Mouse (Mus musculus) C2C12 (cell line): Measurements from ENCODE around the gene Hoxb7. TPM values are rescaled to one million over a fixed set of nuclear protein-coding genes. Genes with fewer than 3 reads are reported as not detected.

Experiments used
- H3K27me3 ChIP-seq: one replicate; pipeline ENCODE4 v1.6.1; 2011; ENCODE audit not compliant: control insufficient read depth, insufficient read depth, insufficient read length
- H3K36me3 ChIP-seq: one replicate; pipeline ENCODE4 v1.6.1; 2011; ENCODE audit not compliant: control insufficient read depth, insufficient read depth
- H3K4me3 ChIP-seq: one replicate; pipeline ENCODE4 v1.5.1; 2011; ENCODE audit warnings: mild to moderate bottlenecking, control low read depth; ENCODE audit not compliant: poor library complexity, insufficient read depth, severe bottlenecking
- H3K79me2 ChIP-seq: one replicate; pipeline ENCODE4 v1.6.1; 2011; ENCODE audit not compliant: control insufficient read depth, insufficient read depth
- H3K79me3 ChIP-seq: one replicate; pipeline ENCODE4 v1.6.1; 2011; ENCODE audit warnings: low read depth, control low read depth
- H3ac ChIP-seq: one replicate; pipeline ENCODE3; 2011; ENCODE audit warnings: low read depth; ENCODE audit not compliant: control insufficient read depth, insufficient read length
- CEBPB ChIP-seq: IDR thresholded peaks from one replicate; pipeline ENCODE4 v1.6.1; 2011; ENCODE audit warnings: low read depth, mild to moderate bottlenecking, control low read depth, moderate library complexity
- CTCF ChIP-seq: IDR thresholded peaks from one replicate; pipeline ENCODE4 v1.5.1; 2011; ENCODE audit not compliant: control insufficient read depth, insufficient read depth, insufficient read length
- FOSL1 ChIP-seq: IDR thresholded peaks from one replicate; pipeline ENCODE4 v1.8.0; 2011; ENCODE audit warnings: mild to moderate bottlenecking, low read length; ENCODE audit not compliant: poor library complexity, insufficient read depth, severe bottlenecking
- MAX ChIP-seq: IDR thresholded peaks from one replicate; pipeline ENCODE4 v1.6.1; 2011; ENCODE audit warnings: mild to moderate bottlenecking, control low read depth
- MYOD1 ChIP-seq: IDR thresholded peaks from one replicate; pipeline ENCODE4 v1.6.1; 2011; ENCODE audit warnings: low read depth; ENCODE audit not compliant: control insufficient read depth, insufficient read length
- MYOG ChIP-seq: IDR thresholded peaks from one replicate; pipeline ENCODE4 v1.6.1; 2011; ENCODE audit not compliant: control insufficient read depth, insufficient read length; ENCODE audit errors: extremely low read depth
- USF1 ChIP-seq: IDR thresholded peaks from one replicate; pipeline ENCODE4 v1.6.1; 2011; ENCODE audit warnings: low read depth, mild to moderate bottlenecking, control low read depth, moderate library complexity
- polyA plus RNA-seq: library from polyadenylated mRNA; unstranded; fragments of >200 nt; fragmentation: generic; extraction: Trizol; gene quantifications from one replicate; pipeline ENCODE4 v1.2.1, GENCODE M21; 2012; ENCODE audit warnings: missing spikeins

Hoxb7 gene
- polyA plus RNA-seq, 1 experiment: 0.04 TPM

- Histone ChIP-seq H3K79me3 (no peaks in the 10 kb centered on the region), H3ac (no peak overlapping the region), H3K79me2 (no peaks in the 10 kb centered on the region), H3K27me3 (peaks cover 79% of the 10 kb centered on the region), H3K36me3 (no peaks in the 10 kb centered on the region), H3K4me3 (no peak overlapping the region)
- TF ChIP-seq CTCF (no peak), MAX (no peak), MYOD1 (no peak), FOSL1 (no peak)
Measured at GRCm38 (mm10) chr11:96314671-96315343, 28.4 kb downstream of the Hoxb7 start.

- Histone ChIP-seq H3K36me3 (no peaks in the 10 kb centered on the region), H3ac (no peak overlapping the region), H3K79me2 (no peaks in the 10 kb centered on the region), H3K79me3 (no peaks in the 10 kb centered on the region), H3K27me3 (peaks cover 79% of the 10 kb centered on the region), H3K4me3 (no peak overlapping the region)
- no peak for TF ChIP-seq CEBPB
- TF ChIP-seq MYOG: no peak
- no peak for TF ChIP-seq MYOD1
- TF ChIP-seq USF1: no peak
- no peak for TF ChIP-seq FOSL1
- TF ChIP-seq MAX: no peak
Measured at GRCm38 (mm10) chr11:96315344-96315681, 28.9 kb downstream of the Hoxb7 start.

DNA sequence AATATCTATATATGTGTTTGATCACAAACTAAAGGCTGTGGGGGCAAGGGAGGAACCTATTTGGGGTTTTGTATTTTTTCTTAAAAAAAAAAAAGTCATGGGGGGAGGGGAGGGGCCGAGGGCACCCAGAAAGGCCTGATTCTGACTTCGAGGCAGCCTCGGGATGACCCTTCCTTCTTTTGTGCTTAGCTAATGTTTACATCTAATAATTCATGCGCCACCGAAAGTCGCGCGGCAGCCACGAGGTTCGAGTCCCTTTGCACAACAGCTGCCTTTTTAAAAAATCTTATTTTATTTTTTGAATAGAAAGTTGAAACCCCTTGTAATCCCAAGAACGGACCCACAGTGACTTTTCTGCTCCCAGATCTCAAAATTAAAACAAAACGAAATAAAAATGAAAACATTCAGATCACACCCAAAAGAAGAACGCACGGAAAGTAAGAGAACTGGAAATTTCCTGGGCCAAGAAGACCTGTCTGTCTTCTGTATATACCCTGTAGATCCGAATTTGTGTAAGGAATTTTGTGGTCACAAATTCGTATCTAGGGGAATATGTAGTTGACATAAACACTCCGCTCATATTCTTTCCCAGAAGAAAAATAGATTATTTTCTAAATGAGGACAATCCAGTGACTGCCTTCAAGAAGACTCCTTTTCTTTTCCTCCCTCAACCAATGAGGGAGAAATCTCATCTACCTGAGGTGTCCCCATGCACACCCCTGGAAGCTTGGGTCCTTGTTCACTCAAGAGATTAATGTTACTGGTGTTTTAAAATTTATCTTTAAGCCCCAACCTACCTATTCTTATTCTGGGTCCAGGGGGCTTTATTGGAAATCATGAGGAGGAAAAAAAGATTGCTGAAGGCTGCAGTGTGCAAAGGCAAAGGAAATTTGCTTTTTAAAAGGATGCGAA lies 30.5 kb downstream of the Hoxb7 start:
- Histone ChIP-seq H3K79me3 (no peaks in the 10 kb centered on the region), H3K36me3 (no peaks in the 10 kb centered on the region), H3K79me2 (no peaks in the 10 kb centered on the region), H3K27me3 (peaks cover 81% of the 10 kb centered on the region), H3ac (no peak overlapping the region), H3K4me3 (no peak overlapping the region)
- TF ChIP-seq CTCF (no peak), MAX (no peak), CEBPB (no peak), MYOD1 (no peak), USF1 (no peak), MYOG (no peak), FOSL1 (no peak)

DNA sequence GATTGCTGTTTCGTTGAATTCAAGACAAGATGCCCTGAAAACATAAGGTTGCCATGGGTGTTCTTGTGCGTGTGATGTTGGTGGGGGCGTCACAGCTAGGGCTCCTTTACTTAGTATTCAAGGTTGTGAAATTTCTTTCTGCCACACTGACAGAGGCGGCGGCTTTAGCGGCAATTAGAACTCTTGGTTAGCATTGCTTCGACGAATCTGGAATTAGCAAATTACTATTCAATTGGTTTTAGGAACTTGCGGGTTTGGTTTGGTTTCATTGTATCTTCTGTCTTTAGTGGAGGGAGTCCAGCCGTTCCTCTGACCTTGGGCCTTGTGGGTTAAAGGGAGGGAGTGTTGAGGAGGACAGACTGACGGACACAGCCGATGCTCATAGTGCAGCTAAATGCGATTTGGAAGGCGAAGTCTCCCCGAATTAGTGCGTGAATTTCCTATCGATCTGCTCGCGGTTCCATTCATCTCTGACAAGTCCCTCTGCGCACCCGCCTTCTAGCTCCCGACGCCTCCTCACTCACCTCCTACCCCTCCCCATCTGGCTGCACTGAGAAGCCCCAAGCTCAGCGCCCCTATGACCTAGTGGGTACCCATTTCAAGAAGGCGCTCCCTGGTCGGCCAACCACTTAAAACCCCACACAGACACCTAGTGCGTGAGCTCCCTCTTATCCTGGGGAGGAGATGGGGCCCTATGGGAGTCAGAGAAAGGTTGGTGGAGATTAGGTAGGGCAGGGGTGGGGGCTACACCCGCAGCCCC lies 31.4 kb downstream of the Hoxb7 start, which contains the start of gene Hoxb4:
Gene Hoxb4, plus strand, starts transcription at position 660 of the 760 bp plus-strand sequence.
- Histone ChIP-seq H3K36me3 (no peaks in the 10 kb centered on the region), H3K79me2 (no peaks in the 10 kb centered on the region), H3ac (peak within 1 kb of the TSS; percentile 30), H3K4me3 (no peak within 1 kb of the TSS), H3K27me3 (peaks cover 75% of the 10 kb centered on the region), H3K79me3 (no peaks in the 10 kb centered on the region)
- TF ChIP-seq CEBPB (no peak), MAX (no peak), CTCF (no peak), MYOG (no peak), MYOD1 (no peak), FOSL1 (no peak), USF1 (no peak)

DNA sequence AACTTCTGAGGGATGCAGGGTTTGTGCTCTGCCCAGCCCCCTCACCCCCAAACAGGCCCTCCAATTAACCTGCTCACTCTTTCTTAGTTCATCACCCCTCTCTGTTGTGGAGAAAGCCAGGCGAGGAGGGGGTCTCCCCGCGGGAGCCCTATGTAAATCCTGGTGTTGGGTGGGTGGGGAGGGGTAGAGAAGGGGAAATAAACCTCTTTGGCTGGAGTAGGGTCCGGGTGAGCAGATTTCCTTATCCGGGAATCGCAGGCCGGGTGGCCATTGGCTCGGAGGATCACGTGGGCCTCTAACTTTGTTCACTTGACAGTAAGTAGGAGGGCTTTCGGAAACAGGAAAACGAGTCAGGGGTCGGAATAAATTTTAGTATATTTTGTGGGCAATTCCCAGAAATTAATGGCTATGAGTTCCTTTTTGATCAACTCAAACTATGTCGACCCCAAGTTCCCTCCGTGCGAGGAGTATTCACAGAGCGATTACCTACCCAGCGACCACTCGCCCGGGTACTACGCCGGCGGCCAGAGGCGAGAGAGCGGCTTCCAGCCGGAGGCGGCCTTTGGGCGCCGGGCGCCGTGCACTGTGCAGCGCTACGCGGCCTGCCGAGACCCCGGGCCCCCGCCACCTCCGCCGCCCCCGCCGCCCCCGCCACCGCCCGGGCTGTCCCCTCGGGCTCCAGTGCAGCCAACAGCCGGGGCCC lies 32.1 kb downstream of the Hoxb7 start:
- no peaks in the 10 kb centered on the region for H3K79me2 ChIP-seq
- H3K4me3 ChIP-seq: no peak overlapping the region
- no peaks in the 10 kb centered on the region for H3K36me3 ChIP-seq
- H3K27me3 ChIP-seq: peaks cover 74% of the 10 kb centered on the region
- peak overlapping the region; percentile 30 for H3ac ChIP-seq
- H3K79me3 ChIP-seq: no peaks in the 10 kb centered on the region
- TF ChIP-seq MYOG (no peak), MAX (no peak), FOSL1 (no peak), USF1 (no peak), MYOD1 (no peak), CEBPB (no peak), CTCF (no peak)
